Mouse (Mus musculus): ENCODE results near the gene Pga5. TPM values are rescaled to one million over a fixed set of nuclear protein-coding genes. Genes with fewer than 3 reads are reported as not detected.

The Pga5 gene
- 0.05 TPM in 1 of 2 replicates, not detected in the other for polyA plus RNA-seq (2012; rRNA removed)

DNA sequence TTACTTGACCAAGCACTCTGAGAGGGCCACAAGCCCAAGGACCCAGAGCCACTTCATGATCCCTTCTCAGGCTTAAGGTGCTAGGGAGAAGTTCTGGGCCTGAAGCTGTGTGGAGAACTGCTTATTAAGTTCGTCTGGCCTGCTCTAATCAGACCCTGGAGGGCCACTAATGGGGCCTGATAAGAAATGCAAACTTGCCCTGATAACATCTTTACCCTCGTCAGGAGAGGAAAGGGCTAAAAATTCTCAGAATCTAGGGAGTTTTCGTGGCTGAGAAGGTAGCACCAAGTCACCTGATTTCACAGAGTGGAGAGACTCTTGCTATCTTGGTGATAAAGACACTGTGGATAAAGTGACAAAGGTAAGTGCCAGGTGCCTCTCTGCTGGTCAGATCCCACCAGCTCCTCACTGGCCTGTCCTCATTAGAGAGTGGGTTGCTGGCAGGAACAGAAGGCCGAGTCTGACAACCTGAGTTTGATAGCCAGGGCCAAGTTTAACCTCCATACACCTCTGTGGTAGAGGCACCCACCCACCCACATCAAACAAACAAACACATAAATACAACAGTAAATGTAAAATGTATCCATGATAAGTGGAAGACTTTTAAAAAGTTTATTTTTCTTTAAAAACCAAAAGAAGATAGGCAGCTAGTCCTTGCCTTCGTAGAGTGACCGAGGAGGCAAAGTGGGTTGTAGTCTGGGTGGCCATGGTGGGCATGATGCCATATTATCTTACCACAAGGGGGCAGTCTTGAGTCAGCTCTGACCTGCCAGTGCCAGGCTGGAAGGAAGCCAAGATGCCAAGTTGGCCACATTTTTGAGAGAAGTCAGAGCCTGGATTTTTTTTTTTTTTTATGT, at the start of gene Pga5:
Pga5 (minus strand) TSS at position 157 of the 857 bp plus-strand sequence.

DNA sequence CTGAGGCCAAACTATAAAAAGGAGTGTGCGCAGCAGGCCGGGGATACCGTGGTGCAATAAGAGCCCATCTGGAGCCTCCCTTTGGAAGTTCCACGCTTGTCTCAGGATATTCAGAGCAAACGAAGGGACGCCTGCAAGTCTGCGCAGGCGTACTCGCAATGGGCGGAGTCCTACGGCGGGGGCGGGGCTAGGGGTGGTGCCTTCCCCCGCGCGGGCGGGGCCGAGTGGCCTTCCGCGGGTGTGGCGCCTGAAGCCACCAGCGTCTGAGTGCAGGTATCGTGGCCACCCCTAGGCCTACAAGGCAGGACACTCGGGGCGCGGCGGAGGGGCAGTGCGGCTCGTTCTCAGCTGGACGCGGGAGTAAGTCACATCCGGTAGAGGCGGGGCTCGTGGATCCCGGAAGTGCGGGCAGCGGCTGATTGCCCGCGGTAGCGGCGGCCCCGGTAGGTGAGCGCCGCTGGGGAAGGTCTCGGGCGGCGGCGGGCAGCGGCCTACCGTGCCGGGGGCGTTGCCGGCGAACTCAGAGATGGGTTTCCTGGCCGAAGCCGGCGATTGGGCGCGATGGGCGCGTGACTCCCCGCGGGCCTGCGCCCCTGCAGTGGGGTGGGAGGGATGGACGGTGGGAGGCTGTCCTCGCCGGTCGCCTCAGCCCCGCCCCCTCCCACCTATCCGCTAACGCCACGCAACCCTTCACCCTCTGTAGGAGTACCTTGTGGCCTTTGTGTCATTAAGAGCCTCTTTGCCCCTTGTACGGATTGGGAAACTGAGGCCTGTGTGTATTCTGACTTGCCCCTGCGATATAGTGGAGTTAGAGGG, 10.9 kb upstream of the Pga5 start, which contains the start of gene Vps37c:
Vps37c (plus strand) TSS at position 199 of the 816 bp plus-strand sequence.

DNA sequence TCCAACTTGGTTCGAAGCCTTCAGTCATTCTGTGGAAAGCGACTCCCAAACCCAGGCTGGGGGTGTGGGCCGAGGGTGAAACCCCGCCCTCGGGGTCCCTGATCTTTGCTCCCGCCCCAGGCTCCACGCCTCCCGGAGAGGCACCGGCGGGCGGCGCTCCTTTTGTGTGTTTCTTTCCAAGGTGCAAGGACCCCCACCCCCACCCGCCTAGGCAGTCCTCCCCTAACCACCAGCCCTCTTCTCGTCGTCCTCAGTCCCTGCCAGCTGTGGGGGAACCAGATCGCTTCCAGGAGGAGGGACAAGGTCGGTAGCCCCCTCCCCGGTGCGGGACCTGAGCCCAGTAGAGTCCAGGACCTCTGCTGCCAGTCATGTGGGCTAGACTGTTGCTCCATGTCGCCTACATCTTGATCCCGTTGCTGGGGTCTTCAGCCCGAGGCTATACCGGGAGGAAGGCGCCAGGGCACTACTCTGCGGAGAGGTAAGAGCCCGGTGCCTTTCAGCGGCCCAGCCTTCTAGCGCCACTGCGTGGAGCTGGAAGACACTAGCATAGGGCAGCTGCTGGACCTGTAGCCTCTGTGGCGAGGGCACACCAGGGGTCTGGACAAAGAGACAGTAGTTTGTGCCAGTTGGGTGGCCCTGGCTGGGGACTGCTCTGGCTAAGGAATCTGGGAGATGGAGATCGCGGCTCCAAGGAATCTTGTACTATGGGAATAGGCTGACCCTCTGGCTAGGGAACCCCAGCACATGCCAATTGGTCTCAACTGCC, 43.6 kb downstream of the Pga5 start, which contains the start of gene Vwce:
Vwce (plus strand) TSS at position 108 of the 766 bp plus-strand sequence.

Other genes with a start within 250 kb of the Pga5 start
- gene Lrrc10b, start 220.6 kb downstream of the Pga5 start, polyA plus RNA-seq (2012; rRNA removed), result 2.8 and 2.9 TPM in 2 replicates
- gene Ppp1r32, start 195.1 kb downstream of the Pga5 start, polyA plus RNA-seq (2012; rRNA removed), result 2.7 and 3.7 TPM in 2 replicates
- gene Cpsf7, start 152.8 kb downstream of the Pga5 start, polyA plus RNA-seq (2012; rRNA removed), result 103 and 104 TPM in 2 replicates
- 50.7 and 54.6 TPM in 2 replicates for gene Sdhaf2, start 151.9 kb downstream of the Pga5 start, polyA plus RNA-seq (2012; rRNA removed)
- 49.2 and 51.5 TPM in 2 replicates for gene Tmem216, start 121.8 kb downstream of the Pga5 start, polyA plus RNA-seq (2012; rRNA removed)
- 27.3 and 27.8 TPM in 2 replicates for gene Cyb561a3, start 100.9 kb downstream of the Pga5 start, polyA plus RNA-seq (2012; rRNA removed)
- 29.2 and 29.8 TPM in 2 replicates for gene Tmem138, start 100.7 kb downstream of the Pga5 start, polyA plus RNA-seq (2012; rRNA removed)
- gene Ddb1, start 72.7 kb downstream of the Pga5 start, polyA plus RNA-seq (2012; rRNA removed), result 180 TPM in 2 replicates
- gene Tkfc, start 72.4 kb downstream of the Pga5 start, polyA plus RNA-seq (2012; rRNA removed), result 30.3 and 31.9 TPM in 2 replicates
- gene Vwce, start 43.9 kb downstream of the Pga5 start, polyA plus RNA-seq (2012; rRNA removed), result 2.3 and 3.2 TPM in 2 replicates
- gene Vps37c, start 10.7 kb upstream of the Pga5 start, polyA plus RNA-seq (2012; rRNA removed), result 19.8 and 21.0 TPM in 2 replicates
- 0.13 and 0.15 TPM in 2 replicates for gene Cd5, start 60.9 kb upstream of the Pga5 start, polyA plus RNA-seq (2012; rRNA removed)
- 0.03 and 0.06 TPM in 2 replicates for gene Cd6, start 152.0 kb upstream of the Pga5 start, polyA plus RNA-seq (2012; rRNA removed)
- 0.78 and 0.83 TPM in 2 replicates for gene Slc15a3, start 161.7 kb upstream of the Pga5 start, polyA plus RNA-seq (2012; rRNA removed)
- 219 and 221 TPM in 2 replicates for gene Tmem132a, start 191.9 kb upstream of the Pga5 start, polyA plus RNA-seq (2012; rRNA removed)
- 40.8 and 44.3 TPM in 2 replicates for gene Tmem109, start 203.9 kb upstream of the Pga5 start, polyA plus RNA-seq (2012; rRNA removed)
- gene Prpf19, start 217.2 kb upstream of the Pga5 start, polyA plus RNA-seq (2012; rRNA removed), result 336 and 337 TPM in 2 replicates
- 0.47 and 0.65 TPM in 2 replicates for gene Zp1, start 242.6 kb upstream of the Pga5 start, polyA plus RNA-seq (2012; rRNA removed)